Mouse (Mus musculus): ENCODE data around the gene Setd1b.
"Not testable (repeated sequence)": the region's sequence is repeated elsewhere in the genome, so short reads cannot be mapped to it uniquely, and the experiment has no call there.

Setd1b gene

DNA sequence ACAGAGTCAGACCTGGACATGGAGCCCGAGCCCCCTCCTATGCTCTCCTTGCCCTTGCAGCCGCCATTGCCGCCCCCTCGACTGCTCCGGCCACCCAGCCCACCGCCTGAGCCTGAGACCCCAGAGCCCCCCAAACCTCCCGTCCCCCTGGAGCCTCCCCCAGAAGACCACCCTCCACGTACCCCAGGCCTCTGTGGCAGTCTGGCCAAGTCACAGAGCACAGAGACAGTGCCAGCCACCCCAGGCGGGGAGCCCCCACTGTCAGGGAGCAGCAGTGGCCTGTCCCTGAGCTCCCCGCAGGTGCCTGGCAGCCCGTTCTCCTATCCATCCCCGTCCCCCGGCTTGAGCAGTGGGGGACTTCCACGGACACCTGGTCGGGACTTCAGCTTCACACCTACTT is 17.9 kb downstream of the Setd1b start:
- DNase-seq (ENCODE audit: low read depth) = no peak

DNA sequence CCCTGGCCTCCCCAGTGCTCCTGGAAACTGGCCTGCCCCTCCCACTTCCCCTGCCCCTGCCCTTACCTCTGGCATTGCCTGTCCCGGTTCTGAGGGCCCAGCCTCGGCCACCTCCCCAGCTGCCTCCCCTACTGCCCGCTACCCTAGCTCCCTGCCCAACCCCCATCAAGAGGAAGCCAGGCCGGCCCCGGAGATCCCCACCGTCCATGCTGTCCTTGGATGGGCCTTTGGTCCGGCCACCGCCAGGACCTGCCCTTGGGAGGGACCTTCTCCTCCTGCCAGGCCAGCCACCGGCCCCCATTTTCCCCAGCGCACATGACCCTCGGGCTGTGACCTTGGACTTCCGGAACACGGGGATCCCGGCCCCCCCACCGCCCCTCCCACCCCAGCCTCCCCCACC is 18.3 kb downstream of the Setd1b start:
- no peak for DNase-seq (ENCODE audit: low read depth)

DNA sequence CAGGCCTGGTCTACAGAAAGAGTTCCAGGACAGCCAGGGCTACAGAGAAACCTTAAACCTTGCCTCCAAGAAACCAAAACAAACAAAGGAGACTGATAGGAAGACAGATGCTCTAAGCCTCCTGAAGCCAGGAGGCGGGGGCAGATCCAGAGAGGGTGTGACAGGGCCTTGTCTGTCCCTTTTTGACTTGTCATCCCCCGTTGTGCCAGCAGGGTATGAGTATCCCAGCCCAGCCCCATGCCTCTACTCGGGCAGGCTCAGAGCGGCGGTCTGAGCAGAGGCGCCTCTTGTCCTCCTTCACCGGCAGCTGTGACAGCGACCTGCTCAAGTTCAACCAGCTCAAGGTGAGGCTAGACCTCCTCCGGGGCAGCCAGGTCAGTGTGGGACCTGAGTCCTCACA is 20.9 kb downstream of the Setd1b start:
- DNase-seq (ENCODE audit: low read depth) = no peak

DNA sequence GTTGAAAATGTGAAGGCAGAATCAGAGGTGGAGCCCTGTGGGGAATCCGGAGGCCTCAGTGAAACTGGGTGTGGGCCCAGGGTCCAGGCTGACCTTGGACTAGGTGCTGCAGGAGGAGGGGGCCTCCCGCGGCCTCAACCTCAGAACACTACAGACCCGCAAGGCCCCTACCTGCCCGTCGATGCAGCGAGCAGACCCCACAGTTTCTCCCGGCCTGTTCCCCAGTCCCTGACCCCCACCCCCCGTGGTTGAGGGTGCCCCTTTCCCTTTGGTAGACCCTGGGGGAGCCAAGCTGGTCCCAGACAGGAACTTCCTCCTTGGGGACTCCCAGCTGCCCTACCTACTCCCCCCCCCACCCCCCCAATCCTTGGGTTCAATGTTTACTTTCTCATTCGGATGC is 24.4 kb downstream of the Setd1b start:
- DNase-seq (ENCODE audit: low read depth) = no peak

DNA sequence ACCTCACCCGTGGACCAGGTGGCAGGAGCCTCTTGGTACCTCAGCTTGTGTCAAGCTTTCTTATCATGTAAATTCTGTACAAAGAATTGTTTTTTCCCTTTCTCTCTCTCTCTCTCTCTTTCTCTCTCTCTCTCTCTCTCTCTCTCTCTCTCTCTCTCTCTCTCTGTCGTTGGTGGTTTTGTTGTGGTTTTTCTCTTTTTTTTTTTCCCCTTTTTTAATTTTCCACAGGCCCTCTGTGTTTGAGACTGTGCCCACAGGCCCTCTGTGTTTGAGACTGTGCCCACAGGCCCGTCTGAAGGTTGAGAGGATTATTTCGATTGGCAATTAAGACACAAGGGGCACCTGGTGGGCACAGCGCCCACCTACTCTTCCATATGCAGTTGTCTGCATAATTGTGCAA is 25.6 kb downstream of the Setd1b start:
- no peak for DNase-seq (ENCODE audit: low read depth)

DNA sequence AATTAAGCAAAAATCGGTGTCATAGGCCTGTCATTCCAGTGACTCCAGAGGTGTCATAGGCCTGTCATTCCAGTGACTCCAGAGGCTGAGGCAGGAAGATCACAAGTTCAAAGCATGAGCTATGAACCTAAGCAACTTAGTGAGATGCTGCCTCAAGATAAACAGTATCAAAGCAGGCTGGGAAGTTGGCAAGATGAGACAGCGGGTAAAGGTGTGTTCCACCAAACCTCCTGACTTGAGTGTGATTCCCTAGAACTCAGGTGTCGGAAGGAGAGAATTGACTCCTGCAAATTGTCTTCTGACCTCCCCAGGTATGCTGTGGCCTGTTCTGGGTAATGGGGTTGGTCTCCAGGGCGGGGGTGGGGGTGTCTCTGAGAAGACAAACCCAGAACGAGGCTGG is 27.3 kb downstream of the Setd1b start, which contains the start of gene Psmd9:
Psmd9 (plus strand) TSS at position 130 of the 400 bp plus-strand sequence.
- no peak for DNase-seq (ENCODE audit: low read depth)

DNA sequence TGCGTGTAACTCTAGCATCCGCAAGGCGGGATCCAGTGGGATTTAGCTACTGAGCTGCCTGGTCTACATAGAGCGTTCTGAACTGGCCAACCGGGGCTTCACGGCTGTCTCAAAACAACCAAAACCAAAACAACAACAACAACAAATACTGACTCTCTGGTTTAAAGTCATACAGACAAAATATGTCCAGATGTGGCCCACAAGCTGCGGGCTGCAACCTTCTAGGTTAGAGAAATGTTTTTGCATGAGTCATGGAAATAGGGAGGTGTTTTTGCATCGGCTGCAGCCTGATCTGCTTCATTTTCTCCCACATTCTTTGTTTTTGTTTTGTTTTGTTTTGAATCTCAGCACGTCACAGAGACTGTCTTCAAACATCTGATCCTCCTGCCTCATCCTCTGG is 28.4 kb downstream of the Setd1b start:
- DNase-seq (ENCODE audit: low read depth) = no peak

DNA sequence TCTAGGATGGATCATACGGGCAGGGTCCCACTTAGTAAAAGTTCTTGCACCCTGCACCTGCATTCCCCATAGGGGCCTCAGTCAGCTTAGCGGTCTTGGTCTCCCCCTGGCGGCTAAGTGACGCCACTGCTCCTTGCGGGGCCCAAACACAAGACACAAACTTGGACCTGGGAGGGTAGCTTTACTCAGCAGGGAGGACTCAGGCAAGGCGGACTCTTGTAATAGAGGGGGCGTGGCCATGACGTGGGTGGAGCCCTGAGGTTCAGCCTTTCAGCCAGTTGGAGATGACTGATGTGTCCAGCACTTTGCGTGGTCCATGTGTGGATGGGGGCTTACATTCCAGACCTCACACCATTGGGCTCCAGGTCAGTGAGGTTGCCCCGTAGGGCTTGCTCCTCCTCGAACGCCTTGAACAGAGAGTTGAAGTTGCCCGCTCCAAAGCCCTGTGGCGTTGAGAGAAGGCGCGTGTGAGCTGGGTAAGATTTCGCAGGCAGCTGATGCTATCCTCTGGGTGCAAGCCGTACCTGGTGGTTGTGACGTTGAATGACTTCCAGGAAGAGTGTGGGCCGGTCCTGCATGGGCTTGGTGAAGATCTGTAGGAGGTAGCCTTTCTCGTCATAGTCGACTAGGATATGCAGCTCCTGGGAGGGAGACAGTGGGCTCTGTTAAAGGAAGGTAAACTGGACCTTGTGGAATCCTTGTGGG is 29.8 kb downstream of the Setd1b start:
- peak; percentile 80 for DNase-seq (ENCODE audit: low read depth)

DNA sequence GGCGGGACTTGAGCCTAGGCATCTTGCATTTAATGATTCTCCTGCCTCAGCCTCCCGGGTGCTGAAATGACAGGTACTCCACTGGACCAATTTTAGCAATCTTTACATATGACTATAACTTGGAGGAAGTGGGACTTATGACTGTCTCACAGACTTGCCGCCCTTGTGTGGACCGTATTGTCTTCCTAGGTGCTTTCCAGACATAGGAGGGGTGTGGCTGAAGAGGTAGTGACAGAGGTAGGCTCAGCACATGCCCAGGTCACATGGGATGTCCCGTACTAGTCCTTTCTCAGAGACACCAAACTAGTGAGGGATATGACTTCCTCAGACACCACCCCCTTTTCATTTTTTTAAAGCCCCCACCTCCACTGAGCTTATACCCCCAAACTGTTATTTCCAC is 36.8 kb downstream of the Setd1b start:
- DNase-seq (ENCODE audit: low read depth) = no peak

DNA sequence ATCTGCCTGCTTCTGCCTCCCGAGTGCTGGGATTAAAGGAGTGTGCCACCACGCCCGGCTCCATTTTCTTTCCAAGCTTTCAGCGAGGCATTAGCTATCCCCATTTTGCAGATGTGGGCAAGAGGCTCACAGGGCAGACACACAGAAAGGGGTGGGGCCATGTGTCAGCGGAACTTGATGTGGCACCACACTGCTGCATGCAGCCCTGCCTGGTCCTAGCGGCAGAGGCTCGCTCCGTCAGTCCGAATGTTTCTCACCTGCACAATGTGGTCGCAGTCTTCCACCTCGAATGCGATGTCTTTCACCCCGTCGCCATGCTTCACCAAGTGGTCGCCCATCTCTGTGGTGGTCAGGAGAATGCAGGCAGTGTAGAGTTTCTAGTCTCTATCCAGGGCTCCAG is 38.4 kb downstream of the Setd1b start:
- no peak for DNase-seq (ENCODE audit: low read depth)

DNA sequence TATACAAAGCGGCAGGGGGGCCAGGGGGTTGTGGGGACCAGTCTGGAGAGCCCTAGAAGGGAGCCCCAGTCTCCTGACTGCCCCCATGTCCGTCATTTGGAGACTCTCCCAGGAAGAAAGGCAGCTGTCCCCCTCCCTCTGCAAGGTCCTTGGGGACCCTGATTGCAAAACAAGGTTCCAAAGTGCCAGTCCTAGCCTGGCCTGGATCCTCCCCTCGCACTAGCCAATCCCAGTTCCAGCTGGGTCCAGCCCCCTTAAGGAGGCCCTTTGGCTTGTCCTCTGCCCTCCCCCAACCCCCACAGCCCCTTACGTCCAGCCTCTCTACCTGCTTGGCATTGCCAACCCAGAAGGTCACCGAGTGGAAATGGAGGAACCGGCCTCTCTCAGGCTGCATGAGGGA is 39.5 kb downstream of the Setd1b start:
- DNase-seq (ENCODE audit: low read depth) = no peak

DNA sequence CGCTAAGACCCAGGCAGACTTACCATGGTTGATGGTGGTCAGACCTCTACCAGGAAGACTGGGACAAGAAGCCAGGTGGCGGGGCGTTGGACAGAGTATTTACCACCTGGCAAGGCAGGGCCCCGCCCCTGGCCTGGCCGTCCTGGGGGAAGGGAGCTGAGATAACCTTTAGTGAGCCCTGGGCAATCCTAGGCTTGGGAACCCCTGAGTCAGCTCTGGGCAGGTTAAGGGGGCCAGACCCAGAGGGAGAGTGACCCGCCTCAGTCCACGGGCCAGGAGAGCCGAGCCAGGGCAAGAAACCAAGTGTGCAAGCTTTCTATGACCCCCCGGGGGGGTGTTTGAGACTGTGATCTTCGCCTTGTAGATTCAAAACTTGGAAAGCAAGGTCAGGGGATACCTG is 40.7 kb downstream of the Setd1b start, which contains the start of gene Hpd:
Hpd (minus strand) TSS at position 77 of the 400 bp plus-strand sequence.
- no peak for DNase-seq (ENCODE audit: low read depth)

DNA sequence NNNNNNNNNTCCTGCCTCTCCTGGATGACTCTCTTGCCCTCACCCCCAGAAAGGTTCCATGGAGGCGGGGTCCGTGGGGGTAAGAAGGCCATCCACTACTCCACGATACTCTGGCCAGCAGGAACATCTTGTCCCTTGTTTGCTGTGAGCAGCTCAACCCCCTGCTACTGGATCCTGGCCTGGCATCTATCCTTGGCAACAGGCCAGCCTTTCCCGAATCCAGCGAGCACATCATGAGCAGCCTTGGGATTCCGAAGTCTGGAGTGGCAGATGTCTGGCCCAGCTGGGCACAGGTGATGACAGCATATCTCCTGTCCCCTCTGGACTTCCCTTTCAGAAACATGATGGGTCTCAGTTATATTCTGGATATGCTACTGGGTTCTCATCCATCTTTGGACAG is 44.0 kb downstream of the Setd1b start:
- no peak for DNase-seq (ENCODE audit: low read depth)

DNA sequence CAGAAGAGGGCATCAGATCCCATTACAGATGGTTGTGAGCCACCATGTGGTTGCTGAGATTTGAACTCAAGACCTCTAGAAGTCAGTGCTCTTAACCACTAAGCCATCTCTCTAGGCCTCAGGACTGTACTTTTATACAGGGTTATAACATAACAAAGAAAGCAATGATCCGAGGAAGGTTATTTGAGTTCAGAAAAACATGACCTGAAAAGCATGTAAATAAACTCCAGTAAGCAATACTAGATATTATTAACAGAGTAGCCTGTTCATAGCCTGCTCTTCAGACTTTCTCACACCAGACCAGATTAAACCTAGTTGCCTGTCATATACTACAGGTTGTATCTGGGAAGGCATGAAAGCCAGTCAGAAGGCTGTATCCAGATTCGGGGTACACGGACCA is 45.3 kb downstream of the Setd1b start:
- no peak for DNase-seq (ENCODE audit: low read depth)

DNA sequence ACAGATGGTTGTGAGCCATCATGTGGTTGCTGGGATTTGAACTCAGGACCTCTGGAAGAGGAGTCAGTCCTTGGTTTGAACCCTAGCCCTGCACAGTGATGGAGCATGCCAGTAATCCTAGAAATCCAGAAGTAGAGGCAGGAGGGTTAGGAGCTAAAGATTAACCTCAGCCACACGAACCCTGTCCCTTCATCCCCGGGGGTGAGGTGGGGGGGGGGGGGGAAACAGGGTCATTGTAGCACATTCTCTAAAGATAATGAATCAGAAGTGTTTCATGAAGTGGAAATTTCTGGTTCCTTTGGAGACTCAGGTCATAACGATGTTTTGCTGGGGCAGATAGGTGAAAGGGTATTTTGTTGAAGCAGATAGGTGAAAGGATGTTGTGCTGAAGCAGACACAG is 48.9 kb downstream of the Setd1b start:
- no peak for DNase-seq (ENCODE audit: low read depth)

DNA sequence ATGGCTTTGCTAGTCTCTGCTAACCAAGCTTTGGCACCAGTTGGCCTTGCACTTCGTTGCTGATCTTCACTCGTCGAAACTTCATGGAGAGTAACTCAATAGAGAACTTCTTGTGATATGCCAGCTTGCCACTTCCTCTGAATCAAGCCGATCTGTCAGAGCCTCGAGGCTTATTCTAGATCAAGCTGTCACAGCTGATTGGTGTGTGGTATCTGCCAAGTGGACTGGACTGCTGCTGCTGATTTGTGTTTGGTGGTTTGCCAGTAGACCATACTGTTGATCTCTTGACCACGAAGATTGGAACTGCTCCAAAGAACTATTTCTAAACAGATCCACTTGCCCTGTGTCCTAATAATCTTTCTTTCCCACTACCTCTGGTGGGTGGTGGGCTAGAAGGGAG is 49.4 kb downstream of the Setd1b start:
- DNase-seq (ENCODE audit: low read depth) = peak; percentile 74

DNA sequence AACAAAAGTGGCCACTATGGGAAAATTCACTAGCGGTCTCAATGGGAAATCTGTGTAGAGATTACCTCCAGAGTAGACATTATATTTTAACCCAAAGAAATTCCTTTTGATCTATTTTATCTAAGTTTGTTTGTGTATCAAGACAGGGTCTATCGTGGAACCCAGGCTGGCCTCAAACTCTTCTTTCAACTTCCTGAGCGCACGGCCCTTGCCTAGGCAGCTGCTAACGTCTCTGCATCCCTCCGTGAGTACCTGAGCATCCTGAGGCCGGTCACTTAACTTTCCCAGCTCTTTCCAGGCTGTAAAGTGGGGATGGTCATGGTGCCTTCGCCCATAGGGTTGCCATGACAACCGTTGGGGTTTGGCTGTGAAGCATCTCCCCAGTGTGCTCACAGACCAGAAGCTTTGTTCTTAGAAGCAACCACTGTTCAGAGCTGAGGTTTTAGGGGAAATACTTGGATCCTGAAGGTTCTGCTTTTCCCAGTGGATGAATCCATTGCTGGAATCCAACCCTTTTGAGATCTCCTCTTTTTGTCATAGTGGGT is 50.7 kb downstream of the Setd1b start:
- DNase-seq (ENCODE audit: low read depth) = no peak

DNA sequence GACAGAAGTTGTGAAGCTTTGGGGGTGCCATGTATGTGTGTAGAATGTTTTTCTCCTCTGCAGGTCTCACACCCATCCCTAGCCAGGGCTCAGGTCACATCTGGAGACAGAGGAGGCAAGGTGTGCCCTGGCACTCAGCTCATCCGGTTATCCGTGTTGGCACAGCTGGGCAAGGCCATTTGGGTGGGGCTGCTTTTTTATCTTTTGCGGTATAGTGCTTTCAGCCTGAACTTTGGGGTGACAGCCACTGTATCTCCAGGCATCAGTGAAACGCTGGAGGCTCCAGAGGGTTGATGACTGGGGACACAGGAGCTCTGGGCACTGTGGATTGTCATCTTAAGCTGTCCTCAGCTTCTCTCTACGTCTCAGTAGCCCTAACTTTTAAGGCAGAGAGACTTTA is 51.4 kb downstream of the Setd1b start:
- DNase-seq (ENCODE audit: low read depth) = no peak

DNA sequence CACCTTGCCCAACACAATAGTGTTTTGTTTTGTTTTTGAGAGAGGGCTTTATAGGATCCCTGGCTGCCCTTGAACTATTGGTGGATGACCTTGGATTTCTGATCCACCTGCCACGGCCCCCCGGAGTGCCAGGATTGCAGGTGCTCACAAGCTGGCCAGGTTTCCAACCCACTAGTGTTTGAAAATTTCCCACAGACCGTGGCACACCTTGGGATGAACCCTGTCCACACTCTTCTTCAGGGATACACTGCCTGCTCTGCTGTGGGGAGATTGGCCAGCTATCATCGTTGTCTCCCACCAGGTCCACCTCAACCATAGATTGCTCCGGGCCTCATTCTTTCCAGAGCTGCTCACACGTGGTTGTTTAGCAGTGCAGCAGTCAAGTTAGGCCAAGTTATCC is 52.9 kb downstream of the Setd1b start:
- DNase-seq (ENCODE audit: low read depth) = no peak

DNA sequence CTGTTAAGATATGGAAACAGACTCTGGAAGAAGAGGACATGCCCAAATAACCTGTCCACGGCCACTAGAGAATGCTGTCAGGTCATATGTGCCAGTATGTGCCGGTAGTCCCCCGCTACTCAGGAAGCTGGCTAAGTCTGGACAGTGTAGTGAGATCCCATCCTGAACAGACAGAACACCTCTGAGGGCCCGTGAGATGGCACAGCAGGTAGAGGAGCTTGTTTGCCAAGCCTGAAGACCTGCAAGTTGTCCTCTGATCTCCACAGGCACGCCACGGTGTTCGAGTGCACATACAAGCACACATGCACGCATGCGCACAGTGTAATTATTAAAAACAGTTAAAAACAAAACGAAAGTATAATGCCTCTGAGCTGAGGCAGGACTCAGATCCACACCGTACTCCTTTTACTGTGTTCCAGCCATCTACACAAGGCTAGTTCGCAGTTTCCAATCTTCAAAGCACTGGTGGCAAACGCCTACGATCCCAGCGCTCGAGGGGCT is 53.6 kb downstream of the Setd1b start:
- DNase-seq (ENCODE audit: low read depth) = no peak

DNA sequence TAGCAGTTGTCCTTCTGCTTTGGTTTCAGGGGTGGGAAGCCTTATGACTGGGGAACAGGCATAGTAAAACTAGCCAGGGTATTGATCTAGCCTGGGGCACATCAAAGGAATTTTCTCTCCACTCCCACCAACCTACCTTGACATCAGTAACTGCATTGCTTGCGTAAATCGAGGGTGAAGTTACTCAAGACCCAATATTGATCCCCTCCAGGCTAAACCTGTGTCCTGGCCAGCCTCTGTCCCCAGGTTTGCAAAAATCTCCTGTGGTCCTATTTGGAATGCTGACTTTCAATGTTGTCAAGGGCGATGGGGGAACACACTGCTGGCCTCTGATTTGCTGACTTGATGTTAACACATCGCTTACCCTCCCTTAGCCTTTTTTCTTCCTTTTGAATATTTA is 54.8 kb downstream of the Setd1b start:
- DNase-seq (ENCODE audit: low read depth) = no peak

DNA sequence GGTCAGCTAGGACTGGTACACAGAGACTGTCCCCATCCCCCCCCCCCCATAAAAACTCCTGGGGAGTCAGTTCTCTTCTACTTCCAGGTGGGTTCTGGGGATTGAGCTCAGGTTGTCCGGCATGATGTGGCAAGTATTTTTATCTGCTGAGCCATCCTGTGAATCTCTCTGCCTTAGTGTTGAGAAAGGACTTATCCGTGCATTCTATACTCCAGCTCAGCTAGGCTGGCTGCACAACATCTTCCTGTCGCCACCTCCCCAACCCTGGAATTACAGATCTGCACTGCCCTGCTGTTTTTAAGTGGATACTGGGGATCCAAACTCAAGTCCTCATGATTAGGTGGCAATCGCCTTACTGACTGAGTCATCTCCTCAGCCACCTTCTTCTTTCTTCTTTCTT is 56.5 kb downstream of the Setd1b start:
- no peak for DNase-seq (ENCODE audit: low read depth)

DNA sequence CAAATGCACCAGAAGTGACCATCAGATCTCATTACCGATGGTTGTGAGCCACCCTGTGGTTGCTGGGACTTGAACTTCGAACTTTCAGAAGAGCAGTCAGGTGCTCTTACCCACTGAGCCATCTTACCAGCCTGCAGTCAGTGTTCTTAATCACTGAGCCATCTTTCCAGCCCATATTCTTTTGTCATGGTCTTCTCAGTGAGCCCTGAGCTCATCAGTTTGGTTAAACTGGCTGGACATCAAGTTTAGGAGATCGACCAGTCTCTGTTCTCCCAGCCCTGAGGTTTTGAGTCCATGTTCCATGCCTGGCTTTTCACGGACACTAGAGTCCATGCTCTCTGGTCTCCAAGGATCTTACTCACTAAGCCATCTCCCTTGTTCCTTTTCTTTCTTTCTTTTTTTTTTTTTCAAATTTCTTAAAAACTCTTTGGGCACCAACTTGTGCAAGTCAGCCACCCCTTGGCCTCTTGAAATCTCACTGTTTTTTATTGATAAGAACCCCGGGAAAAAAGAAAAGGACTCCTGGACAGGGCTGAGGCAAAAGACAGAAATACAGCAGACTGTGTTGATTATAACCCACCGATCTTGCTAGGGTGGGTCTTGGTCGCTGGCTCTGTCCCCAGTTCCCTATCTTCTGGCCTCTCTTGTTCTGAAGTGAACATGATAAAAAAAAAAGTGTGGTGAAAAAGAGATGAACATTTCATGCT is 59.0 kb downstream of the Setd1b start:
- not testable (repeated sequence) for DNase-seq (ENCODE audit: low read depth)

Data from 416B (cell line).